ENCODE assay signal across 9 mouse cellular contexts in genomic region chr5:100035950-100036349, GRCm38 (mm10). TPM values are rescaled to one million over a fixed set of nuclear protein-coding genes. Genes with fewer than 3 reads are reported as not detected.
DNase-seq lines count a peak whose midpoint lies in the region; ATAC-seq lines count a peak whose summit lies in the region.
"Had no signal": no experiment of that assay in that cellular context is flagged by ENCODE, and none has a peak within 500 bp of the region (broad histone marks: within the 10 kb centered on the region; RNA-seq: fewer than 3 reads in every experiment).

No protein-coding gene starts in this region.

- no peak for ATAC-seq in heart, embryonic 16.5 days (replicated peaks; ENCODE audit: extremely low read depth, insufficient read depth, low FRiP score)
- no peak for ATAC-seq in liver, embryonic 15.5 days (ENCODE audit: insufficient read depth)
- no peak for ATAC-seq in activated CD4-positive, CD25-positive, alpha-beta regulatory T cell, adult 4 months

- peak overlapping the region; percentile 97 for H3K4me2 ChIP-seq in heart, embryonic 16.5 days (ENCODE audit: low read depth, low read length)
- 0 out of 2 replicates have a peak overlapping the region, but pooled peaks have one; percentile 25 for H3K4me2 ChIP-seq in liver, embryonic 15.5 days

- 0 out of 2 replicates have a peak overlapping the region, but pooled peaks have one; percentile 98 for H3K4me3 ChIP-seq in heart, embryonic 10.5 days
- H3K4me3 ChIP-seq in heart, embryonic 16.5 days (ENCODE audit: low read length) = no peak overlapping the region
- no peak overlapping the region for H3K4me3 ChIP-seq in liver, embryonic 15.5 days (replicated peaks)

- H3K9me3 ChIP-seq in heart, embryonic 10.5 days = no peaks in the 10 kb centered on the region
- H3K9me3 ChIP-seq in heart, embryonic 16.5 days (replicated peaks; ENCODE audit: control insufficient read depth, low read length) = no peaks in the 10 kb centered on the region
- H3K9me3 ChIP-seq in liver, embryonic 15.5 days (replicated peaks) = no peaks in the 10 kb centered on the region

- 68% methylated on average over 7 of the region's 7 CpGs for WGBS in heart, embryonic 10.5 days
- 37% methylated on average over 7 of the region's 7 CpGs for WGBS in heart, embryonic 16.5 days
- WGBS in liver, embryonic 15.5 days (ENCODE audit: insufficient replicate concordance) = 71% methylated on average over 7 of the region's 7 CpGs

- H3K36me3 ChIP-seq in heart, embryonic 10.5 days = peaks cover 62% of the 10 kb centered on the region
- peaks cover 25% of the 10 kb centered on the region for H3K36me3 ChIP-seq in heart, embryonic 16.5 days (ENCODE audit: control insufficient read depth, insufficient read depth)
- H3K36me3 ChIP-seq in liver, embryonic 15.5 days (replicated peaks) = peaks cover 61% of the 10 kb centered on the region

- peaks cover 18% of the 10 kb centered on the region for H3K4me1 ChIP-seq in heart, embryonic 10.5 days
- H3K4me1 ChIP-seq in heart, embryonic 16.5 days (ENCODE audit: control insufficient read depth, insufficient read depth, low read length) = peaks cover 28% of the 10 kb centered on the region
- H3K4me1 ChIP-seq in liver, embryonic 15.5 days (replicated peaks) = peaks cover 37% of the 10 kb centered on the region

- H3K9ac ChIP-seq in heart, embryonic 16.5 days (ENCODE audit: low read length) = no peak overlapping the region
- no peak overlapping the region for H3K9ac ChIP-seq in liver, embryonic 15.5 days

- H3K27ac ChIP-seq in heart, embryonic 10.5 days = no peak overlapping the region
- no peak overlapping the region for H3K27ac ChIP-seq in heart, embryonic 16.5 days (ENCODE audit: low read length)
- no peak overlapping the region for H3K27ac ChIP-seq in liver, embryonic 15.5 days (replicated peaks)

- DNase-seq in heart, embryonic 10.5 days (ENCODE audit: low spot score) = no peak
- no peak for DNase-seq in heart, adult 18-20 months
- DNase-seq in ES-CJ7 (ENCODE audit: low read depth, low spot score) = peak; percentile 46
- no peak for DNase-seq in right cerebral cortex, postnatal 4 days
- DNase-seq in layer of hippocampus, postnatal 10 days (ENCODE audit: low spot score in 2 of 2) = no peak
- DNase-seq: kidney, adult 9 months had no signal

- no peaks in the 10 kb centered on the region for H3K27me3 ChIP-seq in heart, embryonic 10.5 days (ENCODE audit: insufficient read depth, poor library complexity, severe bottlenecking)
- H3K27me3 ChIP-seq in heart, embryonic 16.5 days (ENCODE audit: control insufficient read depth, insufficient read depth, low read length) = no peaks in the 10 kb centered on the region
- no peaks in the 10 kb centered on the region for H3K27me3 ChIP-seq in liver, embryonic 15.5 days

RNA-seq across cellular contexts. Expression of gene Hnrnpdl, which starts 3.5 kb away (rescaled TPM):
- 116 and 157 TPM in 2 replicates for polyA plus RNA-seq in heart, embryonic 10.5 days (2016; fragmentation: Nextera tagmentation; extraction: Ambion mirVana)
- 10 to 100 TPM; 57.6 to 65.2 TPM for total RNA-seq in heart, adult 18-20 months (2021)
- 80.8 and 86.0 TPM in 2 replicates for polyA plus RNA-seq in heart, embryonic 16.5 days (2015; fragmentation: Nextera tagmentation; extraction: Ambion mirVana)
- polyA plus RNA-seq in liver, embryonic 15.5 days (2015; fragmentation: Nextera tagmentation; extraction: Ambion mirVana) = 46.6 and 47.0 TPM in 2 replicates
- polyA plus RNA-seq in activated CD4-positive, CD25-positive, alpha-beta regulatory T cell, adult 4 months (2017; shearing (Covaris generic)) = 100 to 1,000 TPM; 105 to 110 TPM
- total RNA-seq in layer of hippocampus, postnatal 10 days (2021) = 100 to 1,000 TPM; 200 to 236 TPM

RNA-seq across cellular contexts. Expression of gene Enoph1, which starts 3.8 kb away (rescaled TPM):
- 34.1 and 46.5 TPM in 2 replicates for polyA plus RNA-seq in heart, embryonic 10.5 days (2016; fragmentation: Nextera tagmentation; extraction: Ambion mirVana)
- total RNA-seq in heart, adult 18-20 months (2021) = 1 to 10 TPM; 7.1 to 8.3 TPM
- polyA plus RNA-seq in heart, embryonic 16.5 days (2015; fragmentation: Nextera tagmentation; extraction: Ambion mirVana) = 28.2 and 29.5 TPM in 2 replicates
- 15.4 and 17.2 TPM in 2 replicates for polyA plus RNA-seq in liver, embryonic 15.5 days (2015; fragmentation: Nextera tagmentation; extraction: Ambion mirVana)
- polyA plus RNA-seq in activated CD4-positive, CD25-positive, alpha-beta regulatory T cell, adult 4 months (2017; shearing (Covaris generic)) = 10 to 100 TPM; 31.5 to 33.1 TPM
- 10 to 100 TPM; 54.4 to 58.7 TPM for total RNA-seq in layer of hippocampus, postnatal 10 days (2021)

RNA-seq across cellular contexts. Expression of gene 4930524J08Rik, which starts 57.1 kb away (rescaled TPM):
- 1.1 and 1.3 TPM in 2 replicates for polyA plus RNA-seq in heart, embryonic 10.5 days (2016; fragmentation: Nextera tagmentation; extraction: Ambion mirVana)
- under 1 TPM; 0.47 to 0.87 TPM for total RNA-seq in heart, adult 18-20 months (2021)
- 0.80 and 0.84 TPM in 2 replicates for polyA plus RNA-seq in heart, embryonic 16.5 days (2015; fragmentation: Nextera tagmentation; extraction: Ambion mirVana)
- polyA plus RNA-seq in liver, embryonic 15.5 days (2015; fragmentation: Nextera tagmentation; extraction: Ambion mirVana) = 0.48 and 0.77 TPM in 2 replicates
- not detected for polyA plus RNA-seq in activated CD4-positive, CD25-positive, alpha-beta regulatory T cell, adult 4 months (2017; shearing (Covaris generic))
- total RNA-seq in layer of hippocampus, postnatal 10 days (2021) = 1 to 10 TPM; 2.0 to 2.3 TPM

RNA-seq across cellular contexts. Expression of gene Hnrnpd, which starts 57.2 kb away (rescaled TPM):
- 139 and 334 TPM in 2 replicates for polyA plus RNA-seq in heart, embryonic 10.5 days (2016; fragmentation: Nextera tagmentation; extraction: Ambion mirVana)
- 10 to 100 TPM; 86.2 to 86.6 TPM for total RNA-seq in heart, adult 18-20 months (2021)
- polyA plus RNA-seq in heart, embryonic 16.5 days (2015; fragmentation: Nextera tagmentation; extraction: Ambion mirVana) = 51.6 and 82.0 TPM in 2 replicates
- polyA plus RNA-seq in liver, embryonic 15.5 days (2015; fragmentation: Nextera tagmentation; extraction: Ambion mirVana) = 70.5 and 75.0 TPM in 2 replicates
- polyA plus RNA-seq in activated CD4-positive, CD25-positive, alpha-beta regulatory T cell, adult 4 months (2017; shearing (Covaris generic)) = 10 to 100 TPM; 36.0 to 66.4 TPM
- 100 to 1,000 TPM; 279 to 297 TPM for total RNA-seq in layer of hippocampus, postnatal 10 days (2021)
